Mouse (Mus musculus) heart, embryonic 12.5 days (tissue): ENCODE measurements around the gene Fam117a. TPM values are rescaled to one million over a fixed set of nuclear protein-coding genes. Genes with fewer than 3 reads are reported as not detected.

Source experiments
- ATAC-seq: fragments of 200-750 bp; cut with Nextera tagmentation; 2 replicates; pipeline ENCODE4 v1.8.0; 2017; ENCODE audit warnings: moderate TSS enrichment, moderate library complexity; ENCODE audit not compliant: insufficient number of reproducible peaks, low FRiP score
- H3K27ac ChIP-seq: fragments of 300-500 bp; sonication (generic); 2 replicates; pipeline ENCODE4 v1.5.1; 2016; ENCODE audit warnings: mild to moderate bottlenecking, moderate library complexity; ENCODE audit not compliant: poor library complexity, severe bottlenecking
- H3K27me3 ChIP-seq: fragments of 300-500 bp; sonication (generic); replicated peaks from 2 replicates; pipeline ENCODE4 v1.6.1; 2016; ENCODE audit warnings: mild to moderate bottlenecking, moderate library complexity
- H3K36me3 ChIP-seq: fragments of 300-500 bp; sonication (generic); 2 replicates; pipeline ENCODE4 v1.6.1; 2016; ENCODE audit warnings: mild to moderate bottlenecking, moderate library complexity
- H3K4me1 ChIP-seq: fragments of 300-500 bp; sonication (generic); replicated peaks from 2 replicates; pipeline ENCODE4 v1.6.1; 2016; ENCODE audit warnings: mild to moderate bottlenecking
- H3K4me2 ChIP-seq: fragments of 300-500 bp; sonication (generic); 2 replicates; pipeline ENCODE4 v1.6.1; 2016; ENCODE audit warnings: mild to moderate bottlenecking, moderate library complexity
- H3K4me3 ChIP-seq: fragments of 300-500 bp; sonication (generic); 2 replicates; pipeline ENCODE4 v1.5.1; 2016; ENCODE audit warnings: mild to moderate bottlenecking
- H3K9ac ChIP-seq: fragments of 300-500 bp; sonication (generic); 2 replicates; pipeline ENCODE4 v1.6.1; 2016; ENCODE audit warnings: mild to moderate bottlenecking, moderate library complexity
- H3K9me3 ChIP-seq: fragments of 300-500 bp; sonication (generic); replicated peaks from 2 replicates; pipeline ENCODE4 v1.6.1; 2016; ENCODE audit warnings: mild to moderate bottlenecking, moderate library complexity
- WGBS: fragments of 180-500 bp; shearing (Covaris S2); methylation state at CpG from one replicate; pipeline ENCODE4 v1.1.7; 2016; 5-methylcytosine and 5-hydroxymethylcytosine counted together
- polyA plus RNA-seq: library from polyadenylated mRNA; unstranded; fragments of >200 nt; fragmentation: Nextera tagmentation; extraction: Ambion mirVana; gene quantifications from 2 replicates; pipeline ENCODE4 v1.2.1, GENCODE M21; 2016

Gene Fam117a
- polyA plus RNA-seq, 1 experiment from 2014 or later, result 12.9 TPM

DNA sequence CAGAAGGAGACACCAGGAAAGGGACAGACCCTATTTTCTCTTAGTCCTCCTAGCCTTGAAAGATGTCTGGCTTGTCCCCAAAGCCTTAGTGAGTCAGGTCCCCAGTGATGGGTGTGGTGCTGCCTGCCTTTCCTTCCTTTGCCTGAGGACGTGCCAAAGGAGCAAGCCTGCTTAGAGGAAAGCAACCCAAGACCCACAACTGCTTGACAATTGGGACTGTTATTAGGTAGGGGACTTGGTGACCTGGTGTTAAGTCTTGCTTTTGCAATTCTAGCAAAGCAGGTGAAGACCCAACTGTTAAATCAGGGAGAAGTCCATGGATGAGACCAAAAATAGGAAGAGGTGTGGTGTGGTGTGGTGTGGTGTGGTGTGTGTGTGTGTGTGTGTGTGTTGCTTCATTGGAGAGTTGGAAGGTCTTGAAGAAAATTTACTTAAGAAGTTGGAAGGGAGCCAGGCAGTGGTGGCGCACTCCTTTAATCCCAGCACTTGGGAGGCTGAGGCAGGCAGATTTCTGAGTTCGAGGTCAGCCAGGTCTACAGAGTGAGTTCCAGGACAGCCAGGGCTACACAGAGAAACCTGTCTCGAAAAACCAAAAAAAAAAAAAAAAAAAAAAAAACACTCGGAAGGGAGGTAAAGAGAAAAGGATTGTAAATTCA, 46.6 kb downstream of the Fam117a start:
- 81% methylated on average over 5 of the region's 5 CpGs for WGBS
- Histone ChIP-seq H3K9me3 (no peaks in the 10 kb centered on the region), H3K36me3 (peaks cover 28% of the 10 kb centered on the region), H3K4me3 (no peak overlapping the region), H3K27ac (no peak overlapping the region), H3K4me2 (no peak overlapping the region), H3K4me1 (peaks cover 21% of the 10 kb centered on the region), H3K27me3 (no peaks in the 10 kb centered on the region), H3K9ac (no peak overlapping the region)
- no peak for ATAC-seq

DNA sequence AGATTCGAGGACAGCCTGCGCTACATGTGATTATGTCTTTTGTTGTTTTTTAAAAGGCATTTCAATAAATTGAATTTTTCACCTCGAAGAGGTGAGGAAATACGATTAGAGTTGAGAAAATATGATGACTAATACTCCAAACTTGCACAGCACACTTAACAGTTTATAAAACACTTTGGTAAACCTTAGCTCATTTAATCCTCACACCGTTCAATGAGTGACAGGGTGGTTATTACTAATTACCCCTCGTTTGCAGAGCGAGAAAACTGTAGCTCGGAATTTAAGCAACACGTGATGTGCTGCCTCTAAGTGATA, 47.1 kb downstream of the Fam117a start:
- Histone ChIP-seq H3K4me1 (peaks cover 16% of the 10 kb centered on the region), H3K27me3 (no peaks in the 10 kb centered on the region), H3K4me3 (peak overlapping the region; percentile 77), H3K4me2 (peak overlapping the region; percentile 65), H3K9ac (peak overlapping the region; percentile 60), H3K27ac (no peak overlapping the region; the same call in 1 of the 2 replicates), H3K36me3 (peaks cover 33% of the 10 kb centered on the region), H3K9me3 (no peaks in the 10 kb centered on the region)
- 37% methylated on average over 9 of the region's 9 CpGs for WGBS
- ATAC-seq, result no peak

DNA sequence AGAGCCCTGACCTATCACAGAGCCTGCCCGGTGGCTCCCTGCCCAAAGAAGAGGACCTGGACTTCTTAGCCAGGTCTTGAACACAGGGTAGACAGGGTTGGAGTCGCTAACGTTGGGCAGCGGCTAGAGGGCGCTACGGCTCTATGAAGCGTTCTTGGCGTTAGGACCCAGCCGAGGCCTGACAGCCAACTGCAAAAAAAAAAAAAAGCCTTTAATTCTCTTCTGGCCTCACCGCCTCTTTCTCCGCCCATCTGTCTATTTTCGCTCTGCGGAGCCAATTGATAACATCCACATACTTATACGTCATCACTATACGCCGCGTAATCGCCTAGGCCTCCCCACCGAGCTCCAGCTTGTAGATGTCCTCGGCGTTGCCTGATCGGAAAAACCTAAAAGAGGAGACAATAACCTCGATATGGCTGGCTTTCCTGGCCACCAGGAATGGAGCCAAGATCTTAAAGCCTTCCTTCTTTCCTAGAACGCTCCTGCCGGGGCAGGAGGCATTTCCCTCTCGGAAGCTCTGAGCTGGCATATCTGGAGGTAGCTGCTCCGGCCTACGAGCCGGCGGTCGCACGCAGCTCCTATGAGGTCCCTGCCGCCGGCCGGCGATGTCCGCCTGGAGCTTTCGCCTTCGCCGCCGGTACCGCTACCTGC, 47.6 kb downstream of the Fam117a start, which contains the start of gene Slc35b1:
TSS of gene Slc35b1 (plus strand) at position 374 of the 654 bp plus-strand sequence.
- Histone ChIP-seq H3K4me3 (peak within 1 kb of the TSS; percentile 77), H3K9me3 (no peaks in the 10 kb centered on the region), H3K4me1 (peaks cover 15% of the 10 kb centered on the region), H3K27ac (peak within 1 kb of the TSS; percentile 82), H3K36me3 (peaks cover 37% of the 10 kb centered on the region), H3K4me2 (peak within 1 kb of the TSS; percentile 65), H3K9ac (peak within 1 kb of the TSS; percentile 89), H3K27me3 (no peaks in the 10 kb centered on the region)
- WGBS, result under 1% methylated on average over 42 of the region's 42 CpGs
- peak; percentile 93 for ATAC-seq

DNA sequence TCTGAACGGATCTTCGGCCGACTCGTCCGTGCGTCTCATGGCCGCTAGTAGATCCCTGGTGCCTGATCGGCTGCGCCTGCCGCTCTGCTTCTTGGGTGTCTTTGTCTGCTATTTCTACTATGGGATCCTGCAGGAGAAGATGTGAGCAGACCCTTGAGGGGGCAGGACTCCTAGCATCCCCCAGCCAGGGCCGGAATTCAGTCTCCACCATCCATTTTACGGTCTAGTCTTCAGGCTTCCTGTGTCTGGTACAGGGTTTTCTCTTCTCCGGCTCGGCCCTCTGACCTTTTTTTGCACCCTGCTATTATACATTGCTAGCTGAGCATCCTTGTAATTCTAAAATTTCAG, 48.1 kb downstream of the Fam117a start:
- no peaks in the 10 kb centered on the region for H3K9me3 ChIP-seq
- H3K36me3 ChIP-seq, result peaks cover 42% of the 10 kb centered on the region
- peak; percentile 12; the same call in 1 of the 2 replicates for ATAC-seq
- WGBS, result under 1% methylated on average over 14 of the region's 14 CpGs
- H3K9ac ChIP-seq, result peak overlapping the region; percentile 89
- peak overlapping the region; percentile 65 for H3K4me2 ChIP-seq
- peak overlapping the region; percentile 82 for H3K27ac ChIP-seq
- H3K4me3 ChIP-seq, result peak overlapping the region; percentile 77
- H3K27me3 ChIP-seq, result no peaks in the 10 kb centered on the region
- peaks cover 10% of the 10 kb centered on the region for H3K4me1 ChIP-seq

DNA sequence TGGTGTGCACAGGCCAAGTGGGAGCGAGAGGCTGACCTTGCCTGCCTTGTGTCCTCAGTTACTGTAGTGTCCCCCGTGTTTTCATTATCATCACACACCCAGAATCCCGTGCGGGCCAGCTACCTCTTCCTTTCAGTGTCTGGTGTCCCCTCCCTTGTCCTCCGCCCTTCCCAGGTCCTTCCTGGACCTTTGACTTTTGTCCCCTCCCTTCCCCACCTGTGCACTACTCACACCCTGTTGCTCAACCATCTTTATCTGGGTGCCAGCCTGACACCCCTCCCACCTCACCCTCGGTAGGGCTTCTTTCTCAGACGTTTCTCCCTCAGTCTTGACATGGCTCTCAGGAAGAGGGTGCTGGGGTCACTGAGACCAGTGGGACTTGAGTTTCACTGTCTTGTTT, 50.5 kb downstream of the Fam117a start:
- 84% methylated on average over 7 of the region's 7 CpGs for WGBS
- no peak overlapping the region for H3K4me2 ChIP-seq
- H3K4me3 ChIP-seq, result no peak overlapping the region
- H3K4me1 ChIP-seq, result peaks cover 5% of the 10 kb centered on the region
- no peaks in the 10 kb centered on the region for H3K9me3 ChIP-seq
- H3K36me3 ChIP-seq, result peaks cover 53% of the 10 kb centered on the region
- ATAC-seq, result no peak
- H3K27me3 ChIP-seq, result no peaks in the 10 kb centered on the region
- no peak overlapping the region for H3K27ac ChIP-seq
- H3K9ac ChIP-seq, result no peak overlapping the region

DNA sequence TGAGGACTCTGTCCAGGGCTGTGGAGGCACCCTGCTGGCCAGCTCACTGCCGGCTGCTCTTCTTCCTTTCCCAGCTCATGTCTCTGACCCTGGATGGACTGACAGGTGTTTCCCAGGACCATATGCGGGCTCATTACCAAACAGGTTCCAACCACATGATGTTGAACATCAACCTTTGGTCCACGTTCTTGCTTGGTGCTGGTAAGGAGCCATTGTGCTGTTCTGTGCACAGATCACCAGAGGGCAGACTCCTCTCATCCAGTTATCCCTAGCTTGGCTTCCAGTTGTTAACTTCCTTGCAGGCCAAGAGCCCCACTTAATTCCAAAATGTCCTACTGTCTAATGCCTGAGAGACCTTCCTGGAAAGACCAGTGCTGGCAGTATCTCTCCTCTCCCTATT, 52.2 kb downstream of the Fam117a start:
- Histone ChIP-seq H3K36me3 (peaks cover 55% of the 10 kb centered on the region), H3K27me3 (no peaks in the 10 kb centered on the region), H3K9me3 (no peaks in the 10 kb centered on the region), H3K9ac (no peak overlapping the region), H3K27ac (no peak overlapping the region), H3K4me3 (no peak overlapping the region), H3K4me2 (no peak overlapping the region), H3K4me1 (peaks cover 5% of the 10 kb centered on the region)
- 81% methylated on average over 3 of the region's 3 CpGs for WGBS
- ATAC-seq, result no peak

DNA sequence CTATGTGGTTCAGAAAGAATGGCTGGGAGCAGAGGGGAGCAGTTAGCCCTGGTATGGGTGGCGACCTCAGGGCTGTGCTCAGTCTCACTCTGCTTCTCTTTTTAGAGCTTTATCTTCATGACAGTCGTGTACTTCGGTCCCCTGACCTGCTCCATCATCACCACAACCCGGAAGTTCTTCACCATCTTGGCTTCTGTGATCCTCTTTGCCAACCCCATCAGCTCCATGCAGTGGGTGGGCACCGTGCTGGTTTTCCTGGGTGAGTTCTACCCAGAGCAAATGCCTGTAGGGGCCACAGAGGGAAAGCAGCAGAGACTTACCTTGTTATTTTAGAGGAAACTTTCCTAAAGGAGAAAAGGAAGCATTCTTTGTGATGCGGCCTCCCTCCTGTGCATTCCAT, 53.6 kb downstream of the Fam117a start:
- Histone ChIP-seq H3K9ac (no peak overlapping the region), H3K36me3 (peaks cover 55% of the 10 kb centered on the region), H3K4me1 (peaks cover 5% of the 10 kb centered on the region), H3K9me3 (no peaks in the 10 kb centered on the region), H3K27ac (no peak overlapping the region), H3K27me3 (no peaks in the 10 kb centered on the region), H3K4me2 (no peak overlapping the region), H3K4me3 (no peak overlapping the region)
- ATAC-seq, result no peak
- 88% methylated on average over 6 of the region's 6 CpGs for WGBS

DNA sequence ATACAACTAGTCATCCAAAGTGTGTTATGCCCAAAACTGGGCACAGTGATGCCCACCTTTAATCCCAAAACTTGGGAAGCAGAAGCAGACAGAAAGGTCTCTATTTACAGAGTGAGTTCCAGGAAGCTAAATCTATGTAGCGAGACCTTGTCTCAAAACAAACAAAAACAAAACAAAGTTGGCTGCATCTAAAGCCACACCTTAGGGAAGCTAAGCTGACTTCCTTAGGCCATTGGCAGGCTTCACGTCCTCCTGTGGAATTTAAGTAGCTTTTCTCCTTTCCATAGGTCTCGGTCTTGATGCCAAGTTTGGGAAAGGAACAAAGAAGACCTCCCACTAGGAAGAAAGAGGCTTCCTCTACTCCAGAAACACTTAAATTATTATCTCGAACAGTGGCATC, 54.4 kb downstream of the Fam117a start:
- H3K27me3 ChIP-seq, result no peaks in the 10 kb centered on the region
- 76% methylated on average over 4 of the region's 4 CpGs for WGBS
- no peak overlapping the region for H3K27ac ChIP-seq
- no peaks in the 10 kb centered on the region for H3K9me3 ChIP-seq
- no peak overlapping the region for H3K4me2 ChIP-seq
- H3K4me3 ChIP-seq, result no peak overlapping the region
- no peaks in the 10 kb centered on the region for H3K4me1 ChIP-seq
- H3K9ac ChIP-seq, result no peak overlapping the region
- H3K36me3 ChIP-seq, result peaks cover 55% of the 10 kb centered on the region
- no peak for ATAC-seq

DNA sequence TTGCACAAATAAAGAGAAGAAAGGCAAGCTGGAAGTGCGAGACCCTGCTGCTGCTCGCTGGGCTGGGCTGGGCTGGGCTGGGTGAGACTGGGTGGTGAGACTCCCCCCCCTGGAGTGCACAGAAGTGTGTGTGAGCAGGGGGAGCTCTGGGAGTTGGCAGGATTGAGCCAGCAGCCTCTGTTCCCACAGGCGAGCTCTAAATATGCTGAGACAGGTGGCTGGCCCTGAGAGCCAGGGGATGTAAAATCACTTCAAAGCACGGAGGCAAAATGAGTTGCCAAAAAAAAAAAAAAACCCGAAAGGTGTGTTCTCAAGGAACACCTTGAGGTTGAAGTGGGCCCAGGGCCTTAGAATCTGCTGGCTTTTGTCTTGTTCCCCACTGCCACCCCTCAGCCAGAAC, 54.9 kb downstream of the Fam117a start:
- Histone ChIP-seq H3K27ac (no peak overlapping the region), H3K9me3 (no peaks in the 10 kb centered on the region), H3K9ac (no peak overlapping the region), H3K27me3 (no peaks in the 10 kb centered on the region), H3K36me3 (peaks cover 55% of the 10 kb centered on the region), H3K4me2 (no peak overlapping the region), H3K4me1 (no peaks in the 10 kb centered on the region), H3K4me3 (no peak overlapping the region)
- ATAC-seq, result no peak
- 71% methylated on average over 5 of the region's 5 CpGs for WGBS

DNA sequence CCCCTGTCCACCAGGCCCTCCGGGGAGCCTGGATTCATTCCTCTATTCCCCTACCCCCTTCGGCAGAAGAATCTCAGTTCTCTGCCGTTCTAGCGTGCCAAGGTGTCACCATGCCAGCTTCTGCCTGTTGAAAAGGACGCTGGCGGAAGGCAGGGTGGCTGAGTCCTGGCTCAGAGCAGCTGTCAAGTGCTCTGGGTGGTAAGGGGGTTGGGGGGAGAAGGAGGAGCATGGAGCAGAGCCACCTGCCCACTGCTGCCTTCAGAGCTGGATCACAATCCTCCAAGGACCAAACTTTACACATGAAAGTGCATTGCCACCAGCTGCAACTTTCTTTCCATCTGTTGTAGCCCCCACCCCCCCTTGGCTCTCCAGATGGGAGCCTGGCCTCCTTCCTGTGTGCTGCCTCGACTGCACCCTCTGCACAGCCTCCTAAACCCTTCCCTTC, 55.4 kb downstream of the Fam117a start:
- 64% methylated on average over 7 of the region's 7 CpGs for WGBS
- no peak overlapping the region for H3K9ac ChIP-seq
- ATAC-seq, result no peak
- H3K4me3 ChIP-seq, result no peak overlapping the region
- H3K27me3 ChIP-seq, result no peaks in the 10 kb centered on the region
- peaks cover 51% of the 10 kb centered on the region for H3K36me3 ChIP-seq
- no peak overlapping the region for H3K27ac ChIP-seq
- no peaks in the 10 kb centered on the region for H3K4me1 ChIP-seq
- H3K4me2 ChIP-seq, result no peak overlapping the region
- no peaks in the 10 kb centered on the region for H3K9me3 ChIP-seq

DNA sequence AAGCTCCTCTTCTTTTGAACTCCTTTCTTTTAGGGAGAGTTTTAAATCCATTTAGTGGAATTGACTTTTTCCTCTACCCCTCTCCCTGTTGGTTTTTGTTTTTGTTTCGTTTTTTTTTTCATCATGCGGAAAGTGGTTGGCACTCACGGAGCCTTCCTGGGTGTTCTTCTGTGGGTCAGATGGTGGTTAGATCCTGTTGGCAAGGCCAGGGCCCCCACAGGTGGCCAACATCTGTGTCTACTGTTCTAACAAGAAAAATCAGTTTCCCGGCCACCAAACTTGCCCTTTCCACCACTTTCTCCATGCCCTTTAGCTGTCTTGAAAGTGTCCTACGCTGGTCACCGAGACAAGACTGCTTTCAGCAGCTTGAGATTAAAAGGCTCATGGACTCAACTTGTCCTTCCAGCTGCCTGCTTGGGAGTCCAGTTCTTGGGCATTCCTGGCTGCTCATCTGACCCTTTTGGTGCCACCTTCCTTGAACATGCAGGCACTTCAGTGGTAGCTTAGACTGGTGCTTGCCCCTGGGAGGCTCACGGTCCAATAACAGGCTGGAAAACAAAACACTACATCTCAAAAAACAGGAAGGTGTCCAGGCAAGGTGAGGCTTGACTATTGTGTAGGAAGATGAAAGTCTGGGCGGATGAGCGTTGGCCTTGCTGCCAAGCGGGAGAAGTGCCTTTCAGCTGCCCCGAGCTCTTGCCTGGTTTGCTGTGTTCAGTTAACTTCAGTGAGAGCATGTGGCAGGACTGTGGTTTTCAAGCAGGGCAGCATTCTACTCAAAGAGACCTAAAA, 56.1 kb downstream of the Fam117a start:
- Histone ChIP-seq H3K4me1 (no peaks in the 10 kb centered on the region), H3K27ac (no peak overlapping the region), H3K36me3 (peaks cover 45% of the 10 kb centered on the region), H3K4me2 (no peak overlapping the region), H3K27me3 (no peaks in the 10 kb centered on the region), H3K9ac (no peak overlapping the region; the same call in 1 of the 2 replicates), H3K4me3 (no peak overlapping the region), H3K9me3 (no peaks in the 10 kb centered on the region)
- 74% methylated on average over 11 of the region's 11 CpGs for WGBS
- ATAC-seq, result no peak
